Mouse (Mus musculus): Measurements from ENCODE around the gene Tlx1.
A peak's percentile ranks its signal among the peaks of the same experiment; 100 is the strongest.

The Tlx1 gene

GRCm38 (mm10) chr19:45158896-45159295, 8.4 kb downstream of the Tlx1 start:
- DNase-seq, result no peak

GRCm38 (mm10) chr19:45159491-45159890, 9.0 kb downstream of the Tlx1 start:
- DNase-seq, result no peak

- no peak for DNase-seq
These were observed 9.5 kb downstream of the Tlx1 start for GRCm38 (mm10) chr19:45159991-45160390.

GRCm38 (mm10) chr19:45160523-45160922, 10.0 kb downstream of the Tlx1 start:
- DNase-seq, result no peak

- DNase-seq, result no peak
These were observed 10.6 kb downstream of the Tlx1 start for GRCm38 (mm10) chr19:45161093-45161492.

GRCm38 (mm10) chr19:45162181-45162580, 11.7 kb downstream of the Tlx1 start:
- no peak for DNase-seq

- no peak for DNase-seq
These were observed 12.4 kb downstream of the Tlx1 start for GRCm38 (mm10) chr19:45162871-45163270.

- no peak for DNase-seq
These were observed 20.0 kb downstream of the Tlx1 start for GRCm38 (mm10) chr19:45170451-45170850.

GRCm38 (mm10) chr19:45174803-45175202, 24.3 kb downstream of the Tlx1 start:
- DNase-seq, result no peak

- DNase-seq, result no peak
These were observed 25.8 kb downstream of the Tlx1 start for GRCm38 (mm10) chr19:45176269-45176668.

GRCm38 (mm10) chr19:45177004-45177737, 26.7 kb downstream of the Tlx1 start:
- DNase-seq, result peak; percentile 19

- no peak for DNase-seq
These were observed 29.0 kb downstream of the Tlx1 start for GRCm38 (mm10) chr19:45179451-45179850.

GRCm38 (mm10) chr19:45180447-45180846, 30.0 kb downstream of the Tlx1 start:
- no peak for DNase-seq

- DNase-seq, result no peak
These were observed 44.2 kb downstream of the Tlx1 start for GRCm38 (mm10) chr19:45194651-45195050.

GRCm38 (mm10) chr19:45196967-45197366, 46.5 kb downstream of the Tlx1 start:
- DNase-seq, result no peak

- DNase-seq, result no peak
These were observed 55.0 kb downstream of the Tlx1 start for GRCm38 (mm10) chr19:45205311-45206105.

Data from right cerebral cortex, postnatal 25 days (tissue).